Mouse (Mus musculus): ENCODE measurements around the gene Gm29133. TPM values are rescaled to one million over a fixed set of nuclear protein-coding genes. Genes with fewer than 3 reads are reported as not detected.

Gene Gm29133
- polyA plus RNA-seq, 1 experiment from 2014 or later: not detected

DNA sequence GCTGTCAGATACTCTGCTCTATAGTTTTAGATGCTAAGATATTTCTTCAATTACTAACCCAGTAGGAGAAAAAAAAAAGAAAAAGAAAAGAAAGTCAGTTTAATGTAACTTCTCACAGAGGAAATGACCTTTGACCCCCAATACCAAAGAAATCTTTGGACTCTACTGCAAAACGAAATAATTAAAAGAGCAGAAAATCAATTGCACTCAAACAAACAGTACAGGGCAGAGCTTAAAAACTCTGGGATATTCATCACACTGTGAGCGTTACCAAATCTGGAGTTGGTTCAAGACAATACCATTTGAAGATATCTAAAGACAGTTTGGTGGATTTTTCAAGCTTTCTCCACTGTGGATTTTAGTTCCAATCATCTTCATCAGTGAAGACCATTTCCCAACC is 15.4 kb downstream of the Gm29133 start:
- Histone ChIP-seq H3K27me3 (ENCODE audit: control insufficient read depth, insufficient read depth, low read length) (no peaks in the 10 kb centered on the region), H3K4me1 (replicated peaks; ENCODE audit: control insufficient read depth, insufficient read depth, low read length) (no peaks in the 10 kb centered on the region), H3K9ac (no peak overlapping the region), H3K36me3 (replicated peaks; ENCODE audit: control insufficient read depth, insufficient read depth) (no peaks in the 10 kb centered on the region), H3K9me3 (ENCODE audit: control insufficient read depth, low read length) (no peaks in the 10 kb centered on the region), H3K27ac (no peak overlapping the region), H3K4me2 (replicated peaks) (no peak overlapping the region), H3K4me3 (replicated peaks; ENCODE audit: low read length) (no peak overlapping the region)
- DNase-seq (ENCODE audit: low spot score) (no peak), ATAC-seq (ENCODE audit: low FRiP score) (no peak)
- 59% methylated on average over 2 of the region's 2 CpGs for WGBS

DNA sequence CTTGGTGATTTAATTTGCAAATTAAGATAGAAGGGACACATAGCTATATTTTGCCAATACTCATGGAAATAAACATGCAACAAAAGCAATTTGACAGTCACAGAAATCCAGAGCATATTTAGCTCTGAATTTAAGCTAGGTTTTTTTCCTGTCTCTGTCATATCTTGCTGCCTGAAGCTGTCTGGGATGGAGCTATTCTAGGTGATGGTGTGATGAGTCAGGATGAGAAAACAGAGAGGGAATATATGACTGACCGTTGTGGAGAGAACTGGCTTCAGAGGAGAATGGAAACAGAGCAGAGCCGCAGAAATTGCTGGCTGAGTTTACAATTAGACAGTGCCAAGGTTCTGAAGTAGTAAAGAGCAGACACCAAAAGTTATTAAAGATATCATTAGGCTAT is 26.3 kb downstream of the Gm29133 start:
- H3K27me3 ChIP-seq (ENCODE audit: control insufficient read depth, insufficient read depth, low read length): no peaks in the 10 kb centered on the region
- H3K4me3 ChIP-seq (replicated peaks; ENCODE audit: low read length): no peak overlapping the region
- 91% methylated on average over 2 of the region's 2 CpGs for WGBS
- H3K9me3 ChIP-seq (ENCODE audit: control insufficient read depth, low read length): no peaks in the 10 kb centered on the region
- DNase-seq (ENCODE audit: low spot score): no peak
- H3K4me1 ChIP-seq (replicated peaks; ENCODE audit: control insufficient read depth, insufficient read depth, low read length): no peaks in the 10 kb centered on the region
- no peak overlapping the region for H3K27ac ChIP-seq
- H3K4me2 ChIP-seq (replicated peaks): no peak overlapping the region
- H3K36me3 ChIP-seq (replicated peaks; ENCODE audit: control insufficient read depth, insufficient read depth): no peaks in the 10 kb centered on the region
- ATAC-seq (ENCODE audit: low FRiP score): no peak
- H3K9ac ChIP-seq: no peak overlapping the region

DNA sequence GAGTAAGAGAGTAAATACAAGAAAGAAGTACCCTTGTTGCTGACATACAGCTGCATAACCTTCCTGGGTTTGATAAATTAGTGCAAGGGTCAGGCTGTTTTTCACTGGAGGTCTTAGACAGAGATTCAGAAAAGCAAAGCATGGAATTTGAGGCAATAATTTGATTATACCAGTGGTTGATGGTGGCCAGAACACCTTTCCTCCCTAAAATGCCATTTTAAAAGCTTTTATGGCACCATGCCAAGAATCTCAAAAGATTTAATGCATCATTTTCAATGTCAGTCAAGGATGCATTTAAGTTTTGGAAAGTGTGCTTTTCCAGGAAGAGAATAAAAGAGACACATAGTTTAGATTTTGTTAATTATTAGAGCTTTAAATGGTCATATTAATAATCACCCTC is 60.0 kb downstream of the Gm29133 start:
- H3K9me3 ChIP-seq (ENCODE audit: control insufficient read depth, low read length): no peaks in the 10 kb centered on the region
- peak; percentile 33 for DNase-seq (ENCODE audit: low spot score)

DNA sequence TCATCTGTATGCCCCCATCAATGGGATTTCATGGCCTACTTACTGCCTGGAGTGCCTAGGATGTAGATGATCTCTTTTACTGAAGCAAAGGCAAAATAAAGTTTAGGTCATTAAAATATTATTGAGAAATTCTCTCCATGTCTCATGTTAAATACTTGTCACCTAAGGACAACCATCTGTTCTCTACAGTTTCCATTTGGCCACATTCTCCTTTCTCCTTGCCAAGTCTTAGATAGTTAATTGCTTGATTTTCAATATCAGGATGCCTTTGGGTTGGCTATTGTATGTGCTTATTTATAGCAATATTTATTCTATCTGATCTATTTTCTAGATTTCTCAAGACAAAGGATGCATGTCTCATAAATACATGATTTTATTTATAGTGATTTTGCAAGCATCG is 75.9 kb downstream of the Gm29133 start:
- H3K9me3 ChIP-seq (ENCODE audit: control insufficient read depth, low read length): no peaks in the 10 kb centered on the region
- no peak overlapping the region for H3K9ac ChIP-seq
- no peaks in the 10 kb centered on the region for H3K36me3 ChIP-seq (replicated peaks; ENCODE audit: control insufficient read depth, insufficient read depth)
- ATAC-seq (ENCODE audit: low FRiP score): no peak
- no peak overlapping the region for H3K4me3 ChIP-seq (replicated peaks; ENCODE audit: low read length)
- H3K27me3 ChIP-seq (ENCODE audit: control insufficient read depth, insufficient read depth, low read length): no peaks in the 10 kb centered on the region
- H3K4me1 ChIP-seq (replicated peaks; ENCODE audit: control insufficient read depth, insufficient read depth, low read length): no peaks in the 10 kb centered on the region
- no peak overlapping the region for H3K27ac ChIP-seq
- H3K4me2 ChIP-seq (replicated peaks): no peak overlapping the region
- WGBS: 93% methylated on average over 1 of the region's 1 CpGs
- no peak for DNase-seq (ENCODE audit: low spot score)

More for the DNA sequence above, 60.0 kb downstream of the Gm29133 start:
- H3K9ac ChIP-seq: no peak overlapping the region
- no peaks in the 10 kb centered on the region for H3K4me1 ChIP-seq (replicated peaks; ENCODE audit: control insufficient read depth, insufficient read depth, low read length)
- H3K4me3 ChIP-seq (replicated peaks; ENCODE audit: low read length): no peak overlapping the region
- H3K36me3 ChIP-seq (replicated peaks; ENCODE audit: control insufficient read depth, insufficient read depth): no peaks in the 10 kb centered on the region
- no peak for ATAC-seq (ENCODE audit: low FRiP score)
- H3K27me3 ChIP-seq (ENCODE audit: control insufficient read depth, insufficient read depth, low read length): no peaks in the 10 kb centered on the region
- H3K27ac ChIP-seq: no peak overlapping the region
- H3K4me2 ChIP-seq (replicated peaks): no peak overlapping the region

DNA sequence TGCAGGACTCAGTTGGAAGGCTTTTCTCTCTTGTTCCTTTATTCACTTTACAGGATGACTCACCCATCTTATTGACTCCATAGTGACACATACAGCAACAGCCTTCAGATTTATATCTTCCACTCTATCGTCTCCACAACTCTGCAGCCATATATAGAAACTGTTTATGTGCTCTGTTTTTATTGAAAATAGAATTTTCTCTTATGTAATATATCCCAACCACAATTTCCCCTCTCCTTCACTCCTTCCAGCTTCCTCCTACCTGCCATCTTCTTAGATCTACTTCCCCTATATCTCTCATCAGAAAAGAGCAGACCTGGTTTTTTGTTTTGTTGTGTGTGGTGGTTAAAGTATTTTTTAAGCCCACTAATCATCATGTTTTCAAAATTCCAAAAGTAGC is 76.5 kb downstream of the Gm29133 start:
- no peak for DNase-seq (ENCODE audit: low spot score)
- Histone ChIP-seq H3K4me2 (replicated peaks) (no peak overlapping the region), H3K9me3 (ENCODE audit: control insufficient read depth, low read length) (no peaks in the 10 kb centered on the region), H3K36me3 (replicated peaks; ENCODE audit: control insufficient read depth, insufficient read depth) (no peaks in the 10 kb centered on the region), H3K27me3 (ENCODE audit: control insufficient read depth, insufficient read depth, low read length) (no peaks in the 10 kb centered on the region), H3K27ac (no peak overlapping the region), H3K4me3 (replicated peaks; ENCODE audit: low read length) (no peak overlapping the region), H3K4me1 (replicated peaks; ENCODE audit: control insufficient read depth, insufficient read depth, low read length) (no peaks in the 10 kb centered on the region), H3K9ac (no peak overlapping the region)
- no peak for ATAC-seq (ENCODE audit: low FRiP score)
- WGBS: 87% methylated on average over 1 of the region's 1 CpGs

DNA sequence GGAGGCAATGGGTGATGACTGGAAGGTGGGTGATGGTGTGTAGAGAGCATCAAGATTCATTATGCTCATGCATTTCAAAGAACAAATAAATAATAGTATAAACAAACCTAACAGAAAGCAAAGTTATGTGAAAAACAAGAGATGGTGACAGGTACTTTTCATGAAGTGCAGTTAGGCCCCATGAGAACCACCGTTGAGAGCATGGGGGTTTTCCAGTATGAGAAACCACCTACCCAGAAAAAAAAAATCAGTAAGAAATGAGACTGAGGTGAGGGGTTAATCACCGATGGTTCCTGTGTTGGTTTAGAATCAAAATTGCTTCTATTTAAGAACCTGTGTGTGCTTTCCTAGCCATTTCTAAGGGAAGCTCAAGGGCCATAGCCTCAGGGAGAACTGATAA is 86.8 kb downstream of the Gm29133 start:
- Histone ChIP-seq H3K27me3 (ENCODE audit: control insufficient read depth, insufficient read depth, low read length) (no peaks in the 10 kb centered on the region), H3K9ac (no peak overlapping the region), H3K4me3 (replicated peaks; ENCODE audit: low read length) (no peak overlapping the region), H3K9me3 (ENCODE audit: control insufficient read depth, low read length) (no peaks in the 10 kb centered on the region), H3K4me2 (replicated peaks) (no peak overlapping the region), H3K27ac (no peak overlapping the region), H3K36me3 (replicated peaks; ENCODE audit: control insufficient read depth, insufficient read depth) (no peaks in the 10 kb centered on the region), H3K4me1 (replicated peaks; ENCODE audit: control insufficient read depth, insufficient read depth, low read length) (no peaks in the 10 kb centered on the region)
- WGBS: 75% methylated on average over 2 of the region's 2 CpGs
- DNase-seq (ENCODE audit: low spot score): no peak
- ATAC-seq (ENCODE audit: low FRiP score): no peak

DNA sequence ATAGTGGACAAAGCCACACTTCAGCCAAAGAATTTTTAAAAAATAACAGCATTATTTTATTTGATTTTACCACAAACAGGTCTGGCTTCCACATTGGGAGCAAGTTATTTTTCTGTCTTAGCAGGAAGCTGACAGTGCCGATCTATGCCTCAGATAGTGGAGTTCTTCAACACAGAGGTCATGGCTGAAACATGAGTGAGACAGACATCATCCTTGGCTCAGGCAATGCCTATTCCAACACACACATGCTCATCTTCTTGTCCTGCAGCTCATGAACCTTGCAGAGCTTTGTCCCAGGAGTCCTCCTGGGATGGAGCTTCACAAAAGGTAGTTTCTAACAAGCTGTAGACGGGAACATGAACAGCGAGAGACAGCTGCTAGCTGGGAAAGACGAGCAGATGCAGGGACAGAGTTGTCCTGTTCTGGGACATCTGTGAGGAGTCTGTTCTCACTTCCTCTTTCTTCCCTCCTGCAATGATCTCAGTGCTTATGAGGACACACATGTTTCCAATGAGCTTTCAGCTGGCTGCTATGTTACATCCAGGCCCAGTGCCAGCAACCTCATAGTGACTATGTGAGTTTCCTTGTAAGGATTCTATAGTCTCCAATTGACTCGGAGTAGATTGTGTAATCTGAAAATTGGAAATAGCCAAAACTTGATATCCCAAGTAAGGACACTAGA is 87.4 kb downstream of the Gm29133 start:
- no peak overlapping the region for H3K4me3 ChIP-seq (replicated peaks; ENCODE audit: low read length)
- H3K4me2 ChIP-seq (replicated peaks): no peak overlapping the region
- no peaks in the 10 kb centered on the region for H3K27me3 ChIP-seq (ENCODE audit: control insufficient read depth, insufficient read depth, low read length)
- DNase-seq (ENCODE audit: low spot score) (no peak), ATAC-seq (ENCODE audit: low FRiP score) (no peak)
- no peak overlapping the region for H3K9ac ChIP-seq
- no peaks in the 10 kb centered on the region for H3K9me3 ChIP-seq (ENCODE audit: control insufficient read depth, low read length)
- H3K36me3 ChIP-seq (replicated peaks; ENCODE audit: control insufficient read depth, insufficient read depth): no peaks in the 10 kb centered on the region
- H3K4me1 ChIP-seq (replicated peaks; ENCODE audit: control insufficient read depth, insufficient read depth, low read length): no peaks in the 10 kb centered on the region
- 81% methylated on average over 5 of the region's 5 CpGs for WGBS
- no peak overlapping the region for H3K27ac ChIP-seq

Other genes starting within 250 kb of the Gm29133 start
- 95.3 and 96.2 TPM in 2 replicates for gene Pdcd10, start 191.3 kb upstream of the Gm29133 start, polyA plus RNA-seq (2014; fragmentation: Nextera tagmentation; extraction: Ambion mirVana)
- gene Serpini1, start 190.7 kb upstream of the Gm29133 start, polyA plus RNA-seq (2014; fragmentation: Nextera tagmentation; extraction: Ambion mirVana): 177 and 200 TPM in 2 replicates
- 19.6 and 20.4 TPM in 2 replicates for gene Golim4, start 208.8 kb downstream of the Gm29133 start, polyA plus RNA-seq (2014; fragmentation: Nextera tagmentation; extraction: Ambion mirVana)